Mouse (Mus musculus): Measurements from ENCODE around the gene Tuba3b. TPM values are rescaled to one million over a fixed set of nuclear protein-coding genes. Genes with fewer than 3 reads are reported as not detected.
A peak's percentile ranks its signal among the peaks of the same experiment; 100 is the strongest.

The Tuba3b gene
- polyA plus RNA-seq, 1 experiment from 2014 or later: 0.06 TPM

GRCm38 (mm10) chr6:145608693-145609092 lies 6.9 kb upstream of the Tuba3b start:
- Histone ChIP-seq H3K9me3 (replicated peaks) (no peaks in the 10 kb centered on the region), H3K4me2 (no peak overlapping the region), H3K27ac (replicated peaks) (no peak overlapping the region), H3K9ac (no peak overlapping the region), H3K36me3 (replicated peaks) (no peaks in the 10 kb centered on the region), H3K4me3 (replicated peaks) (no peak overlapping the region), H3K27me3 (no peaks in the 10 kb centered on the region), H3K4me1 (replicated peaks) (no peaks in the 10 kb centered on the region)
- 60% methylated on average over 5 of the region's 5 CpGs for WGBS (ENCODE audit: insufficient replicate concordance)
- ATAC-seq (ENCODE audit: insufficient read depth): no peak

- Histone ChIP-seq H3K27ac (replicated peaks) (no peak overlapping the region), H3K9me3 (replicated peaks) (no peaks in the 10 kb centered on the region), H3K27me3 (no peaks in the 10 kb centered on the region), H3K4me3 (replicated peaks) (no peak overlapping the region), H3K4me2 (no peak overlapping the region), H3K4me1 (replicated peaks) (no peaks in the 10 kb centered on the region), H3K9ac (no peak overlapping the region), H3K36me3 (replicated peaks) (no peaks in the 10 kb centered on the region)
- WGBS (ENCODE audit: insufficient replicate concordance): 75% methylated on average over 5 of the region's 5 CpGs
- ATAC-seq (ENCODE audit: insufficient read depth): no peak
Measured at GRCm38 (mm10) chr6:145610901-145611300, 4.7 kb upstream of the Tuba3b start.

GRCm38 (mm10) chr6:145612611-145613010 lies 2.9 kb upstream of the Tuba3b start:
- no peak overlapping the region for H3K4me2 ChIP-seq
- H3K36me3 ChIP-seq (replicated peaks): no peaks in the 10 kb centered on the region
- H3K27me3 ChIP-seq: no peaks in the 10 kb centered on the region
- H3K4me3 ChIP-seq (replicated peaks): no peak overlapping the region
- no peak for ATAC-seq (ENCODE audit: insufficient read depth)
- no peaks in the 10 kb centered on the region for H3K9me3 ChIP-seq (replicated peaks)
- WGBS (ENCODE audit: insufficient replicate concordance): 60% methylated on average over 3 of the region's 3 CpGs
- H3K27ac ChIP-seq (replicated peaks): no peak overlapping the region
- H3K9ac ChIP-seq: no peak overlapping the region
- no peaks in the 10 kb centered on the region for H3K4me1 ChIP-seq (replicated peaks)

GRCm38 (mm10) chr6:145614219-145614618 lies 1.3 kb upstream of the Tuba3b start, which contains the start of gene Lmntd1:
Gene Lmntd1 (minus strand): TSS chr6:145614319.
- Histone ChIP-seq H3K9ac (no peak within 1 kb of the TSS), H3K27me3 (no peaks in the 10 kb centered on the region), H3K9me3 (replicated peaks) (no peaks in the 10 kb centered on the region), H3K27ac (replicated peaks) (no peak within 1 kb of the TSS), H3K4me2 (no peak within 1 kb of the TSS), H3K36me3 (replicated peaks) (no peaks in the 10 kb centered on the region), H3K4me1 (replicated peaks) (no peaks in the 10 kb centered on the region), H3K4me3 (replicated peaks) (no peak within 1 kb of the TSS)
- ATAC-seq (ENCODE audit: insufficient read depth): no peak
- WGBS (ENCODE audit: insufficient replicate concordance): 61% methylated on average over 7 of the region's 7 CpGs

GRCm38 (mm10) chr6:145616402-145617229 lies 1.1 kb downstream of the Tuba3b start:
- 58% methylated on average over 5 of the region's 5 CpGs for WGBS (ENCODE audit: insufficient replicate concordance)
- no peak for ATAC-seq (ENCODE audit: insufficient read depth)
- no peak overlapping the region for H3K4me3 ChIP-seq (replicated peaks)
- 0 out of 2 replicates have a peak overlapping the region, but pooled peaks have one; percentile 15 for H3K4me2 ChIP-seq
- no peaks in the 10 kb centered on the region for H3K36me3 ChIP-seq (replicated peaks)
- no peaks in the 10 kb centered on the region for H3K27me3 ChIP-seq
- H3K9ac ChIP-seq: no peak overlapping the region
- no peak overlapping the region for H3K27ac ChIP-seq (replicated peaks)
- H3K9me3 ChIP-seq (replicated peaks): no peaks in the 10 kb centered on the region
- no peaks in the 10 kb centered on the region for H3K4me1 ChIP-seq (replicated peaks)

- no peak overlapping the region for H3K9ac ChIP-seq
- no peaks in the 10 kb centered on the region for H3K9me3 ChIP-seq (replicated peaks)
- H3K4me2 ChIP-seq: no peak overlapping the region
- no peak overlapping the region for H3K27ac ChIP-seq (replicated peaks)
- no peaks in the 10 kb centered on the region for H3K4me1 ChIP-seq (replicated peaks)
- WGBS (ENCODE audit: insufficient replicate concordance): 77% methylated on average over 4 of the region's 4 CpGs
- no peak for ATAC-seq (ENCODE audit: insufficient read depth)
- H3K27me3 ChIP-seq: no peaks in the 10 kb centered on the region
- H3K4me3 ChIP-seq (replicated peaks): no peak overlapping the region
- H3K36me3 ChIP-seq (replicated peaks): no peaks in the 10 kb centered on the region
Measured at GRCm38 (mm10) chr6:145623141-145623540, 7.6 kb downstream of the Tuba3b start.

GRCm38 (mm10) chr6:145630269-145630668 lies 14.7 kb downstream of the Tuba3b start:
- H3K4me1 ChIP-seq (replicated peaks): no peaks in the 10 kb centered on the region
- H3K9me3 ChIP-seq (replicated peaks): no peaks in the 10 kb centered on the region
- H3K27me3 ChIP-seq: no peaks in the 10 kb centered on the region
- H3K9ac ChIP-seq: no peak overlapping the region
- H3K36me3 ChIP-seq (replicated peaks): no peaks in the 10 kb centered on the region
- no peak for ATAC-seq (ENCODE audit: insufficient read depth)
- H3K4me3 ChIP-seq (replicated peaks): no peak overlapping the region
- H3K27ac ChIP-seq (replicated peaks): no peak overlapping the region
- H3K4me2 ChIP-seq: no peak overlapping the region
- 50% methylated on average over 6 of the region's 6 CpGs for WGBS (ENCODE audit: insufficient replicate concordance)

- Histone ChIP-seq H3K4me2 (no peak overlapping the region), H3K27me3 (no peaks in the 10 kb centered on the region), H3K9me3 (replicated peaks) (no peaks in the 10 kb centered on the region), H3K9ac (no peak overlapping the region), H3K36me3 (replicated peaks) (no peaks in the 10 kb centered on the region), H3K4me3 (replicated peaks) (no peak overlapping the region), H3K27ac (replicated peaks) (no peak overlapping the region), H3K4me1 (replicated peaks) (no peaks in the 10 kb centered on the region)
- WGBS (ENCODE audit: insufficient replicate concordance): 46% methylated on average over 2 of the region's 2 CpGs
- ATAC-seq (ENCODE audit: insufficient read depth): no peak
Measured at GRCm38 (mm10) chr6:145634454-145634853, 18.9 kb downstream of the Tuba3b start.

- no peak overlapping the region for H3K9ac ChIP-seq
- no peak for ATAC-seq (ENCODE audit: insufficient read depth)
- no peak overlapping the region for H3K27ac ChIP-seq (replicated peaks)
- no peaks in the 10 kb centered on the region for H3K36me3 ChIP-seq (replicated peaks)
- H3K4me3 ChIP-seq (replicated peaks): no peak overlapping the region
- 60% methylated on average over 4 of the region's 4 CpGs for WGBS (ENCODE audit: insufficient replicate concordance)
- no peaks in the 10 kb centered on the region for H3K27me3 ChIP-seq
- no peak overlapping the region for H3K4me2 ChIP-seq
- H3K9me3 ChIP-seq (replicated peaks): no peaks in the 10 kb centered on the region
- no peaks in the 10 kb centered on the region for H3K4me1 ChIP-seq (replicated peaks)
Measured at GRCm38 (mm10) chr6:145636682-145637081, 21.1 kb downstream of the Tuba3b start.

- Histone ChIP-seq H3K27me3 (no peaks in the 10 kb centered on the region), H3K4me3 (replicated peaks) (no peak overlapping the region), H3K9ac (no peak overlapping the region), H3K27ac (replicated peaks) (no peak overlapping the region), H3K4me1 (replicated peaks) (no peaks in the 10 kb centered on the region), H3K36me3 (replicated peaks) (no peaks in the 10 kb centered on the region), H3K9me3 (replicated peaks) (no peaks in the 10 kb centered on the region), H3K4me2 (no peak overlapping the region)
- no peak for ATAC-seq (ENCODE audit: insufficient read depth)
- WGBS (ENCODE audit: insufficient replicate concordance): 66% methylated on average over 6 of the region's 6 CpGs
Measured at GRCm38 (mm10) chr6:145638248-145638647, 22.7 kb downstream of the Tuba3b start.

GRCm38 (mm10) chr6:145640971-145641506 lies 25.5 kb downstream of the Tuba3b start:
- Histone ChIP-seq H3K36me3 (replicated peaks) (no peaks in the 10 kb centered on the region), H3K9ac (no peak overlapping the region), H3K4me1 (replicated peaks) (no peaks in the 10 kb centered on the region), H3K9me3 (replicated peaks) (no peaks in the 10 kb centered on the region), H3K27ac (replicated peaks) (no peak overlapping the region), H3K4me2 (no peak overlapping the region), H3K4me3 (replicated peaks) (no peak overlapping the region), H3K27me3 (no peaks in the 10 kb centered on the region)
- ATAC-seq (ENCODE audit: insufficient read depth): no peak
- 67% methylated on average over 4 of the region's 4 CpGs for WGBS (ENCODE audit: insufficient replicate concordance)
